Mouse (Mus musculus) thymus, adult 2 months (tissue): ENCODE measurements around the gene Dgkg.

ENCODE experiments used
- CTCF ChIP-seq: fragments of 200-500 bp; IDR thresholded peaks from 2 replicates; pipeline ENCODE4 v1.5.1; 2012; ENCODE audit warnings: mild to moderate bottlenecking, control low read depth, low read length, moderate library complexity, borderline replicate concordance; ENCODE audit not compliant: control insufficient read depth, poor library complexity, insufficient read depth; ENCODE audit errors: extremely low read depth
- POLR2A ChIP-seq: fragments of 200-500 bp; IDR thresholded peaks from 2 replicates; pipeline ENCODE4 v1.6.1; 2012; ENCODE audit warnings: mild to moderate bottlenecking, low read length, control low read depth, moderate library complexity; ENCODE audit not compliant: control insufficient read depth, poor library complexity, insufficient read depth; ENCODE audit errors: extremely low read depth

DNA sequence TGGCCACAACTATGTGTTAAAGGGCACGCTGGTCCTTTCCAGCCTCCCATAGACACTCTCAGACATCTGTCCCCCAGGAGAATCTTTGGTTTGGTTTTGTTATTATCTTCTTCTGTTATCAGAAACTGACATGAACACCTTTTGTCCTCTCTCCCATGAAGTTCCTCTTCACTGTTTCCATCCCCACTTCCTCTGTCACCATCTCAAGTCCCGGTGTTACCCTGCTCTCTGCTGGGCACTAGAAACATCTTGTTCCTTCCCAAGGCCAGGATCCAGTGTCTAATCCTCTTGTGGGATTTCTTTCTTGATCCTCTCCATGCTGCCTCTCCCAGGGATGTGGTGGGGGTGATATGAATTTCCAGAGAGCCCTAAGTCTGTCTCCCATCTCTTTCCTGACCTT lies 32.6 kb upstream of the Dgkg start:
- no peak for TF ChIP-seq POLR2A
- no peak for TF ChIP-seq CTCF
